9 mouse cellular contexts compared by ENCODE assay signal in genomic region chr17:45169257-45169994, GRCm38 (mm10).
DNase-seq lines count a peak whose midpoint lies in the region; ATAC-seq lines count a peak whose summit lies in the region.
"Had no signal": no experiment of that assay in that cellular context is flagged by ENCODE, and none has a peak within 500 bp of the region (broad histone marks: within the 10 kb centered on the region; RNA-seq: fewer than 3 reads in every experiment).

No protein-coding gene starts in this region.

- H3K4me1 ChIP-seq in forebrain, embryonic 12.5 days, result peaks cover 13% of the 10 kb centered on the region
- H3K4me1 ChIP-seq in forebrain, embryonic 11.5 days (replicated peaks; ENCODE audit: control insufficient read depth, insufficient read depth, low read length), result no peaks in the 10 kb centered on the region

- peak; percentile 44; the same call in 1 of the 2 replicates for ATAC-seq in forebrain, embryonic 12.5 days (ENCODE audit: low FRiP score)
- ATAC-seq in forebrain, embryonic 11.5 days (replicated peaks; ENCODE audit: low FRiP score), result no peak

- no peak overlapping the region for H3K4me3 ChIP-seq in forebrain, embryonic 12.5 days (replicated peaks)
- H3K4me3 ChIP-seq in forebrain, embryonic 11.5 days (ENCODE audit: low read depth, low read length), result no peak overlapping the region
- H3K4me3 ChIP-seq: heart, embryonic 13.5 days had no signal

- no peak overlapping the region for H3K9ac ChIP-seq in forebrain, embryonic 12.5 days
- H3K9ac ChIP-seq in forebrain, embryonic 11.5 days (ENCODE audit: low read length), result no peak overlapping the region
- H3K9ac ChIP-seq: heart, embryonic 13.5 days had no signal

- H3K27ac ChIP-seq in forebrain, embryonic 12.5 days, result no peak overlapping the region
- H3K27ac ChIP-seq in forebrain, embryonic 11.5 days (ENCODE audit: low read depth, low read length), result no peak overlapping the region
- H3K27ac ChIP-seq: heart, embryonic 13.5 days had no signal

- H3K9me3 ChIP-seq in forebrain, embryonic 12.5 days, result no peaks in the 10 kb centered on the region
- no peaks in the 10 kb centered on the region for H3K9me3 ChIP-seq in forebrain, embryonic 11.5 days (ENCODE audit: control insufficient read depth, low read length)
- H3K9me3 ChIP-seq: heart, embryonic 13.5 days had no signal

- no peaks in the 10 kb centered on the region for H3K27me3 ChIP-seq in forebrain, embryonic 12.5 days
- no peaks in the 10 kb centered on the region for H3K27me3 ChIP-seq in forebrain, embryonic 11.5 days (ENCODE audit: control insufficient read depth, insufficient read depth, low read length)

- H3K4me2 ChIP-seq in forebrain, embryonic 12.5 days, result no peak overlapping the region
- H3K4me2 ChIP-seq in forebrain, embryonic 11.5 days (ENCODE audit: low read depth, low read length, severe bottlenecking), result no peak overlapping the region
- H3K4me2 ChIP-seq: heart, embryonic 13.5 days had no signal

- no peaks in the 10 kb centered on the region for H3K36me3 ChIP-seq in forebrain, embryonic 12.5 days (replicated peaks)
- no peaks in the 10 kb centered on the region for H3K36me3 ChIP-seq in forebrain, embryonic 11.5 days (ENCODE audit: control insufficient read depth, insufficient read depth, low read length)
- H3K36me3 ChIP-seq: heart, embryonic 13.5 days had no signal

- DNase-seq in forebrain, embryonic 11.5 days (ENCODE audit: low spot score), result no peak
- peak; percentile 36 to 51 for DNase-seq in frontal cortex, postnatal 36 days (ENCODE audit: low spot score in 2 of 2)
- DNase-seq in left cerebral cortex, adult 9 months (ENCODE audit: low spot score in 2 of 2), result peak; percentile 10 to 50
- DNase-seq in right cerebral cortex, adult 2 months (ENCODE audit: low spot score in 2 of 2), result peak; percentile 53 to 58
- no peak for DNase-seq in spleen, postnatal 14 days (ENCODE audit: low spot score in 2 of 2)
- DNase-seq in urinary bladder, postnatal 10 days (ENCODE audit: low spot score), result no peak
- DNase-seq in urinary bladder, postnatal 25 days (ENCODE audit: low spot score), result no peak

- WGBS in forebrain, embryonic 12.5 days, result 59% methylated on average over 10 of the region's 10 CpGs
- WGBS in forebrain, embryonic 11.5 days, result 68% methylated on average over 10 of the region's 10 CpGs

Comparison
In these comparisons a context has a peak if more than half of its experiments do, and no peak if none do; other contexts are left out.
1. DNase-seq: peak in frontal cortex, postnatal 36 days (2 of 2), left cerebral cortex, adult 9 months (2 of 2) and right cerebral cortex, adult 2 months (2 of 2); none in forebrain, embryonic 11.5 days (single experiment), spleen, postnatal 14 days (0 of 2), urinary bladder, postnatal 10 days (single experiment) and urinary bladder, postnatal 25 days (single experiment).